8 mouse cellular contexts compared by ENCODE assay signal in genomic region chr19:57610058-57610475, GRCm38 (mm10). TPM values are rescaled to one million over a fixed set of nuclear protein-coding genes. Genes with fewer than 3 reads are reported as not detected.
DNase-seq lines count a peak whose midpoint lies in the region; ATAC-seq and TF ChIP-seq lines count a peak whose summit lies in the region.

No protein-coding gene starts in this region.

- TF ChIP-seq EP300 in MEL (IDR thresholded peaks at IDR 0.05; ENCODE audit: low read depth in 1 of 2, low read length in 2 of 2), result peak in 1 of 2 experiments; percentile 51; a peak in 1 of 4 replicates

- peak overlapping the region; percentile 96 for H3K9ac ChIP-seq in heart, embryonic 13.5 days
- peak overlapping the region; percentile 80 for H3K9ac ChIP-seq in MEL (ENCODE audit: control insufficient read depth, low read depth, low read length, poor library complexity, severe bottlenecking)
- peak overlapping the region; percentile 83 for H3K9ac ChIP-seq in embryonic facial prominence, embryonic 15.5 days
- peak overlapping the region; percentile 89 for H3K9ac ChIP-seq in intestine, postnatal 0 days (ENCODE audit: low read depth, low read length)
- H3K9ac ChIP-seq in midbrain, embryonic 13.5 days (replicated peaks), result peak overlapping the region; percentile 95

- H3K27ac ChIP-seq in heart, embryonic 13.5 days (replicated peaks), result peak overlapping the region; percentile 95
- H3K27ac ChIP-seq in MEL (ENCODE audit: control insufficient read depth, low read depth, low read length), result peak overlapping the region; percentile 78
- H3K27ac ChIP-seq in embryonic facial prominence, embryonic 15.5 days (replicated peaks), result peak overlapping the region; percentile 99
- peak overlapping the region; percentile 95 for H3K27ac ChIP-seq in intestine, postnatal 0 days (ENCODE audit: low read depth, low read length)
- peak overlapping the region; percentile 98 for H3K27ac ChIP-seq in midbrain, embryonic 13.5 days

- DNase-seq in heart, postnatal 25 days (ENCODE audit: low spot score), result no peak
- DNase-seq in MEL (ENCODE audit: low read depth, low spot score), result peak; percentile 88
- DNase-seq in Muller cell, postnatal 12 days (ENCODE audit: inconsistent ontology term), result no peak
- no peak for DNase-seq in right cerebral cortex, postnatal 14 days

- TF ChIP-seq RAD21 in MEL (IDR thresholded peaks at IDR 0.05; ENCODE audit: low read depth, low read length), result no peak

- H3K4me1 ChIP-seq in heart, embryonic 13.5 days, result peaks cover 29% of the 10 kb centered on the region
- peaks cover 6 to 16% of the 10 kb centered on the region in 2 experiments for H3K4me1 ChIP-seq in MEL (ENCODE audit: control insufficient read depth in 1 of 2, insufficient read depth in 2 of 2, low read length in 2 of 2)
- peaks cover 34% of the 10 kb centered on the region; the same call in 1 of the 2 replicates for H3K4me1 ChIP-seq in embryonic facial prominence, embryonic 15.5 days
- 0 out of 2 replicates have a peak, but pooled peaks cover 3% of the 10 kb centered on the region for H3K4me1 ChIP-seq in intestine, postnatal 0 days (replicated peaks; ENCODE audit: control insufficient read depth, insufficient read depth, low read length)
- H3K4me1 ChIP-seq in midbrain, embryonic 13.5 days (replicated peaks), result peaks cover 35% of the 10 kb centered on the region

- H3K4me2 ChIP-seq in heart, embryonic 13.5 days, result peak overlapping the region; percentile 96
- peak overlapping the region; percentile 96 for H3K4me2 ChIP-seq in embryonic facial prominence, embryonic 15.5 days (replicated peaks)
- peak overlapping the region; percentile 98 for H3K4me2 ChIP-seq in intestine, postnatal 0 days (replicated peaks; ENCODE audit: low read depth)
- peak overlapping the region; percentile 95 for H3K4me2 ChIP-seq in midbrain, embryonic 13.5 days (replicated peaks)

- intact Hi-C loops in heart, postnatal 25 days (cut with DNase I), result no loop called here

- TF ChIP-seq CTCF in MEL (IDR thresholded peaks at IDR 0.05 in 2 of 3, conservative IDR thresholded peaks at IDR 0.05 in 1 of 3; ENCODE audit: control insufficient read depth in 1 of 3, insufficient read depth in 1 of 3, low read depth in 2 of 3, low read length in 3 of 3, poor library complexity in 1 of 3, severe bottlenecking in 1 of 3), result no peak
- no peak for TF ChIP-seq CTCF in intestine, postnatal 0 days (IDR thresholded peaks at IDR 0.05; ENCODE audit: low read depth)

- H3K9me3 ChIP-seq in heart, embryonic 13.5 days, result no peaks in the 10 kb centered on the region
- no peaks in the 10 kb centered on the region for H3K9me3 ChIP-seq in MEL (replicated peaks; ENCODE audit: insufficient read depth, low read length)
- H3K9me3 ChIP-seq in embryonic facial prominence, embryonic 15.5 days (replicated peaks), result no peaks in the 10 kb centered on the region
- no peaks in the 10 kb centered on the region for H3K9me3 ChIP-seq in intestine, postnatal 0 days (ENCODE audit: control insufficient read depth)
- no peaks in the 10 kb centered on the region for H3K9me3 ChIP-seq in midbrain, embryonic 13.5 days

- H3K27me3 ChIP-seq in heart, embryonic 13.5 days (replicated peaks), result 0 out of 2 replicates have a peak, but pooled peaks cover 3% of the 10 kb centered on the region
- H3K27me3 ChIP-seq in MEL (ENCODE audit: control insufficient read depth in 1 of 2, insufficient read depth in 2 of 2, low read length in 2 of 2), result no peaks in the 10 kb centered on the region
- no peaks in the 10 kb centered on the region for H3K27me3 ChIP-seq in embryonic facial prominence, embryonic 15.5 days
- H3K27me3 ChIP-seq in intestine, postnatal 0 days (replicated peaks; ENCODE audit: control insufficient read depth, insufficient read depth, low read length), result no peaks in the 10 kb centered on the region
- H3K27me3 ChIP-seq in midbrain, embryonic 13.5 days, result no peaks in the 10 kb centered on the region

- peaks cover 11% of the 10 kb centered on the region for H3K79me2 ChIP-seq in MEL (ENCODE audit: control insufficient read depth, insufficient read depth, low read length, poor library complexity)

- ATAC-seq in heart, embryonic 13.5 days (ENCODE audit: extremely low read depth, insufficient number of reproducible peaks, low FRiP score, low TSS enrichment), result no peak
- 0 out of 2 replicates have a peak, but pooled peaks have one; percentile 3 for ATAC-seq in embryonic facial prominence, embryonic 15.5 days (ENCODE audit: insufficient number of reproducible peaks, low FRiP score, low TSS enrichment, low read depth)
- no peak for ATAC-seq in intestine, postnatal 0 days
- peak; percentile 47 for ATAC-seq in midbrain, embryonic 13.5 days

- H3K4me3 ChIP-seq in heart, embryonic 13.5 days, result peak overlapping the region; percentile 94
- H3K4me3 ChIP-seq in MEL (ENCODE audit: control insufficient read depth in 1 of 2, insufficient read depth in 1 of 2, low read depth in 2 of 2, low read length in 2 of 2), result peak overlapping the region; percentile 68 to 71
- peak overlapping the region; percentile 96 for H3K4me3 ChIP-seq in embryonic facial prominence, embryonic 15.5 days (replicated peaks)
- H3K4me3 ChIP-seq in intestine, postnatal 0 days (ENCODE audit: low read depth, low read length), result peak overlapping the region; percentile 94
- peak overlapping the region; percentile 83 for H3K4me3 ChIP-seq in midbrain, embryonic 13.5 days (replicated peaks)

- no peak; a peak in 1 of 4 replicates for TF ChIP-seq POLR2A in MEL (IDR thresholded peaks at IDR 0.05; ENCODE audit: control insufficient read depth in 1 of 2, insufficient read depth in 1 of 2, low read depth in 1 of 2, low read length in 2 of 2, poor library complexity in 1 of 2)

- H3K36me3 ChIP-seq in heart, embryonic 13.5 days, result no peaks in the 10 kb centered on the region
- peaks cover 0 to 9% of the 10 kb centered on the region in 2 experiments; a peak in 2 of 4 replicates for H3K36me3 ChIP-seq in MEL (ENCODE audit: control insufficient read depth in 1 of 2, insufficient read depth in 2 of 2, low read length in 2 of 2)
- no peaks in the 10 kb centered on the region for H3K36me3 ChIP-seq in embryonic facial prominence, embryonic 15.5 days
- no peaks in the 10 kb centered on the region for H3K36me3 ChIP-seq in intestine, postnatal 0 days (ENCODE audit: control insufficient read depth, insufficient read depth)
- H3K36me3 ChIP-seq in midbrain, embryonic 13.5 days, result no peaks in the 10 kb centered on the region

- whole genome bisulfite sequencing in heart, embryonic 13.5 days, result under 1% methylated on average over 21 of the region's 21 CpGs
- WGBS in embryonic facial prominence, embryonic 15.5 days, result 0% methylated on average over 21 of the region's 21 CpGs
- 0% methylated on average over 21 of the region's 21 CpGs for WGBS in intestine, postnatal 0 days
- under 1% methylated on average over 21 of the region's 21 CpGs for WGBS in midbrain, embryonic 13.5 days

TF ChIP-seq in MEL, 35 proteins besides CTCF, POLR2A, EP300 and RAD21 (continues in another document):
- TF ChIP-seq RCOR1 (IDR thresholded peaks at IDR 0.05; ENCODE audit: low read depth, low read length) (peak; percentile 38; the same call in 1 of the 2 replicates), E2F4 (IDR thresholded peaks at IDR 0.05; ENCODE audit: borderline replicate concordance, low read depth, low read length) (0 out of 2 replicates have a peak, but pooled peaks have one; percentile 6), ETS1 (IDR thresholded peaks at IDR 0.05; ENCODE audit: low read depth, low read length) (peak; percentile 39), CHD2 (IDR thresholded peaks at IDR 0.05; ENCODE audit: low read length) (no peak; the same call in 1 of the 2 replicates), MAFK (IDR thresholded peaks at IDR 0.05; ENCODE audit: borderline replicate concordance, low read depth, low read length) (no peak), ZKSCAN1 (IDR thresholded peaks at IDR 0.05; ENCODE audit: low read depth, low read length) (no peak), SIN3A (IDR thresholded peaks at IDR 0.05; ENCODE audit: low read length) (peak; percentile 76; the same call in 1 of the 2 replicates), SMC3 (IDR thresholded peaks at IDR 0.05; ENCODE audit: low read depth, low read length) (no peak), CHD1 (IDR thresholded peaks at IDR 0.05; ENCODE audit: low read depth, low read length) (no peak), ELF1 (IDR thresholded peaks at IDR 0.05; ENCODE audit: low read depth, low read length) (no peak), USF1 (IDR thresholded peaks at IDR 0.05; ENCODE audit: low read depth, low read length) (no peak), MYC (IDR thresholded peaks at IDR 0.05; ENCODE audit: low read depth, low read length) (peak; percentile 81), UBTF (IDR thresholded peaks at IDR 0.05; ENCODE audit: borderline replicate concordance, insufficient read depth, low read depth, low read length) (0 out of 2 replicates have a peak, but pooled peaks have one; percentile 39), BHLHE40 (IDR thresholded peaks at IDR 0.05; ENCODE audit: borderline replicate concordance, low read depth, low read length) (peak; percentile 51; the same call in 1 of the 2 replicates), TCF12 (IDR thresholded peaks at IDR 0.05; ENCODE audit: low read depth, low read length) (no peak), NRF1 (IDR thresholded peaks at IDR 0.05; ENCODE audit: insufficient read depth, low read depth, low read length, poor library complexity, severe bottlenecking) (peak; percentile 63), ZNF384 (IDR thresholded peaks at IDR 0.05; ENCODE audit: low read depth, low read length) (peak; percentile 94), MYB (IDR thresholded peaks at IDR 0.05; ENCODE audit: low read depth, low read length) (no peak), MAZ (IDR thresholded peaks at IDR 0.05; ENCODE audit: low read depth, low read length) (no peak), ZMIZ1 (IDR thresholded peaks at IDR 0.05; ENCODE audit: low read depth, low read length) (no peak), MXI1 (IDR thresholded peaks at IDR 0.05; ENCODE audit: low read depth, low read length) (peak; percentile 89), KAT2A (conservative IDR thresholded peaks at IDR 0.05; ENCODE audit: low read depth, low read length) (no peak), ZC3H11A (IDR thresholded peaks at IDR 0.05; ENCODE audit: low read depth, low read length) (no peak), MAX (IDR thresholded peaks at IDR 0.05; ENCODE audit: low read length) (peak; percentile 79; the same call in 1 of the 2 replicates)

RNA-seq across cellular contexts. Expression of gene Atrnl1, which starts 0.8 kb away (rescaled TPM):
- polyA plus RNA-seq in heart, embryonic 13.5 days (2015; fragmentation: Nextera tagmentation; extraction: Ambion mirVana), result 2.6 and 2.8 TPM in 2 replicates
- 10 to 100 TPM; 13.8 to 16.1 TPM for total RNA-seq in heart, postnatal 25 days (2021)
- total RNA-seq in MEL (2012; rRNA removed), result 8.2 and 9.3 TPM in 2 replicates
- 1 to 10 TPM in 1 of 2 experiments, not detected in 1; 6.4 TPM for polyA plus RNA-seq in MEL (2012; ENCODE audit: insufficient read depth in 1 of 2, insufficient read length in 2 of 2, low read depth in 1 of 2, low replicate concordance in 2 of 2, missing spikeins in 1 of 2)
- 7.1 and 8.0 TPM in 2 replicates for polyA plus RNA-seq in embryonic facial prominence, embryonic 15.5 days (2015; fragmentation: Nextera tagmentation; extraction: Ambion mirVana)
- 2.5 and 2.6 TPM in 2 replicates for polyA plus RNA-seq in intestine, postnatal 0 days (2015; fragmentation: Nextera tagmentation; extraction: Ambion mirVana)
- polyA plus RNA-seq in midbrain, embryonic 13.5 days (2015; fragmentation: Nextera tagmentation; extraction: Ambion mirVana), result 10.0 and 10.2 TPM in 2 replicates

Comparison
In these comparisons a context has a peak if more than half of its experiments do, and no peak if none do; other contexts are left out.
1. ATAC-seq: peak in embryonic facial prominence, embryonic 15.5 days (single experiment) and midbrain, embryonic 13.5 days (single experiment); none in heart, embryonic 13.5 days (single experiment) and intestine, postnatal 0 days (single experiment).
2. Peak in every context shown above with its lines, with median percentiles within 50 percentile points of each other: H3K27ac ChIP-seq, H3K4me2 ChIP-seq, H3K4me3 ChIP-seq and H3K9ac ChIP-seq.